Mouse (Mus musculus) cortical plate, adult 2 months (tissue): ENCODE data around the gene Ugt2b37.
"Not testable (repeated sequence)": the region's sequence is repeated elsewhere in the genome, so short reads cannot be mapped to it uniquely, and the experiment has no call there.

Experiments used
- CTCF ChIP-seq: fragments of 200-500 bp; IDR thresholded peaks from 2 replicates; pipeline ENCODE4 v1.5.1; 2011; ENCODE audit warnings: mild to moderate bottlenecking, control low read depth, low read length; ENCODE audit not compliant: insufficient read depth; ENCODE audit errors: extremely low read depth
- POLR2A ChIP-seq: fragments of 200-500 bp; IDR thresholded peaks from 2 replicates; pipeline ENCODE4 v1.6.1; 2011; ENCODE audit warnings: mild to moderate bottlenecking, low read length, control low read depth; ENCODE audit not compliant: insufficient read depth; ENCODE audit errors: extremely low read depth

- TF ChIP-seq CTCF, POLR2A: not testable (repeated sequence)
These were observed at the start of gene Ugt2b37 for GRCm38 (mm10) chr5:87254676-87255075.
